Mouse (Mus musculus): Measurements from ENCODE around the gene Itga7. TPM values are rescaled to one million over a fixed set of nuclear protein-coding genes. Genes with fewer than 3 reads are reported as not detected.

The Itga7 gene
- polyA plus RNA-seq, 1 experiment from 2014 or later: 2.9 TPM

Other genes with a start within 250 kb of the Itga7 start
- gene Rab5b, start 237.6 kb upstream of the Itga7 start, polyA plus RNA-seq (2015; fragmentation: Nextera tagmentation; extraction: Ambion mirVana): 59.0 and 60.5 TPM in 2 replicates
- 1.0 and 1.1 TPM in 2 replicates for gene Pmel, start 229.6 kb upstream of the Itga7 start, polyA plus RNA-seq (2015; fragmentation: Nextera tagmentation; extraction: Ambion mirVana)
- 72.7 and 80.9 TPM in 2 replicates for gene Cdk2, start 228.8 kb upstream of the Itga7 start, polyA plus RNA-seq (2015; fragmentation: Nextera tagmentation; extraction: Ambion mirVana)
- gene Dgka, start 189.0 kb upstream of the Itga7 start, polyA plus RNA-seq (2015; fragmentation: Nextera tagmentation; extraction: Ambion mirVana): 7.1 and 7.4 TPM in 2 replicates
- 32.9 and 34.1 TPM in 2 replicates for gene Pym1, start 185.9 kb upstream of the Itga7 start, polyA plus RNA-seq (2015; fragmentation: Nextera tagmentation; extraction: Ambion mirVana)
- 0.60 and 1.0 TPM in 2 replicates for gene Mmp19, start 142.9 kb upstream of the Itga7 start, polyA plus RNA-seq (2015; fragmentation: Nextera tagmentation; extraction: Ambion mirVana)
- gene Dnajc14, start 129.8 kb upstream of the Itga7 start, polyA plus RNA-seq (2015; fragmentation: Nextera tagmentation; extraction: Ambion mirVana): 44.6 and 47.6 TPM in 2 replicates
- 11.2 and 12.7 TPM in 2 replicates for gene Tmem198b, start 129.4 kb upstream of the Itga7 start, polyA plus RNA-seq (2015; fragmentation: Nextera tagmentation; extraction: Ambion mirVana)
- 186 and 201 TPM in 2 replicates for gene Sarnp, start 116.5 kb upstream of the Itga7 start, polyA plus RNA-seq (2015; fragmentation: Nextera tagmentation; extraction: Ambion mirVana)
- gene Ormdl2, start 112.2 kb upstream of the Itga7 start, polyA plus RNA-seq (2015; fragmentation: Nextera tagmentation; extraction: Ambion mirVana): 101 and 116 TPM in 2 replicates
- 3.5 and 3.9 TPM in 2 replicates for gene Gdf11, start 42.1 kb upstream of the Itga7 start, polyA plus RNA-seq (2015; fragmentation: Nextera tagmentation; extraction: Ambion mirVana)
- 708 and 725 TPM in 2 replicates for gene Cd63, start 32.8 kb upstream of the Itga7 start, polyA plus RNA-seq (2015; fragmentation: Nextera tagmentation; extraction: Ambion mirVana)
- gene Rdh5, start 10.9 kb upstream of the Itga7 start, polyA plus RNA-seq (2015; fragmentation: Nextera tagmentation; extraction: Ambion mirVana): 11.7 and 12.0 TPM in 2 replicates
- 194 and 203 TPM in 2 replicates for gene Bloc1s1, start 9.8 kb upstream of the Itga7 start, polyA plus RNA-seq (2015; fragmentation: Nextera tagmentation; extraction: Ambion mirVana)
- gene Mettl7b, start 27.2 kb downstream of the Itga7 start, polyA plus RNA-seq (2015; fragmentation: Nextera tagmentation; extraction: Ambion mirVana): 12.0 and 12.3 TPM in 2 replicates
- not detected in 2 replicates for gene Olfr9, start 55.6 kb downstream of the Itga7 start, polyA plus RNA-seq (2015; fragmentation: Nextera tagmentation; extraction: Ambion mirVana)
- not detected in 2 replicates for gene Olfr763, start 77.0 kb downstream of the Itga7 start, polyA plus RNA-seq (2015; fragmentation: Nextera tagmentation; extraction: Ambion mirVana)
- not detected in 2 replicates for gene Olfr764-ps1, start 106.1 kb downstream of the Itga7 start, polyA plus RNA-seq (2015; fragmentation: Nextera tagmentation; extraction: Ambion mirVana)
- not detected in 2 replicates for gene Olfr765, start 116.2 kb downstream of the Itga7 start, polyA plus RNA-seq (2015; fragmentation: Nextera tagmentation; extraction: Ambion mirVana)
- gene Olfr766-ps1, start 135.2 kb downstream of the Itga7 start, polyA plus RNA-seq (2015; fragmentation: Nextera tagmentation; extraction: Ambion mirVana): not detected in 2 replicates
- not detected in 2 replicates for gene Olfr767, start 149.1 kb downstream of the Itga7 start, polyA plus RNA-seq (2015; fragmentation: Nextera tagmentation; extraction: Ambion mirVana)
- not detected in 2 replicates for gene Olfr768, start 165.6 kb downstream of the Itga7 start, polyA plus RNA-seq (2015; fragmentation: Nextera tagmentation; extraction: Ambion mirVana)
- gene Olfr769, start 184.0 kb downstream of the Itga7 start, polyA plus RNA-seq (2015; fragmentation: Nextera tagmentation; extraction: Ambion mirVana): not detected in 2 replicates
- gene Olfr770, start 205.2 kb downstream of the Itga7 start, polyA plus RNA-seq (2015; fragmentation: Nextera tagmentation; extraction: Ambion mirVana): not detected in 2 replicates
- gene Olfr771, start 230.9 kb downstream of the Itga7 start, polyA plus RNA-seq (2015; fragmentation: Nextera tagmentation; extraction: Ambion mirVana): not detected in 2 replicates
- not detected in 2 replicates for gene Olfr772, start 244.1 kb downstream of the Itga7 start, polyA plus RNA-seq (2015; fragmentation: Nextera tagmentation; extraction: Ambion mirVana)